Mouse (Mus musculus): ENCODE data around the gene Zfp369. TPM values are rescaled to one million over a fixed set of nuclear protein-coding genes. Genes with fewer than 3 reads are reported as not detected.

Zfp369 gene
- 23.1 and 27.8 TPM in 2 replicates for polyA plus RNA-seq (2014; fragmentation: Nextera tagmentation; extraction: Ambion mirVana)

DNA sequence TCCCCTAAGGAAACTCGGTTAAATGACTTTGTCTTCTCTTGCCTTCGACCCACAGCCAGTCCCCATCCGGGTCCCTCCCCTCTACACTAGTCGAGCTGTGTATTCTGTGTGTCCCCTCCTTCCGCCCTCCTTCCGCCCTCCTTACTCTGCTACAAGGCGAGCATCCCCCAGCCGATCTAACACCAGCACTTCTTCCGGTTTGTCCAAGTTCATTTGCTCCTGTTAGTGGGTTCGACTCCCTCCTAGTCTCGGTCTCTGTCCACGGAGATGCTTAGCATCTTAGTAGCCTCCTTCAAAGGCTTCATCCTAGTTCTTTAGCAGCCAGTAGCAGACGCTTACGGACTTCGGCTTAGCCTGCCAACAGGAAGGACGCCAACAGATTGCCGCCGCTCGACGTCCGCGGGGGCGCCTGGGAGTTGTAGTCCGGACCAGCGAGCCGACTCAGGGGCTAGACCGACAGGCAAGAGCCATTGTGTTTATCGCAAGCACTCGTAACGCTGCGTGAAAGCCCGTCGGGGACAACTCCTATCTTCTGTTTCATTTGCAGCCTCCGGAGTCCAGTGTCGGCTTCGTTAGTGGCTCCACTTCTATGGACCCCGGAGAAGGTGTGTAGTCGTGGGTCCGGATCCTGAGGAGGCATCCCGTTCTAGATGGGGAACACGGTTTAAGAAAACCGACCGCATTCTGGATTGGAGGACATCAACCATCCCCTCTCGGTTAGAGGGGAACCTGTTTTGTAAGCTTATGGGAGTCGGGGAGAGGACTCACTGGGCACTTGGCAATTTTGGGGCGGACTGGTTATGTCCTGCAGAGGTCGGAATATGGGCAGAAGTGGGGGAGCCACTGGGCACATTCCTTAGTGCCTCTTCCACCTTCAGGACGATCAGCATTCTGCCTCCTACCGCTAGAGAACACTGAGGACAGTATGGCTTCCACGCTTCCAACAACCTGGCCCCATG lies at the start of gene Zfp369:
Gene Zfp369 (plus strand): TSS at position 432 of the 959 bp plus-strand sequence.
- Histone ChIP-seq H3K9me3 (ENCODE audit: control insufficient read depth, low read length) (peaks cover 46% of the 10 kb centered on the region), H3K4me3 (replicated peaks; ENCODE audit: low read length) (peak within 1 kb of the TSS; percentile 69), H3K9ac (peak within 1 kb of the TSS; percentile 78), H3K27me3 (ENCODE audit: control insufficient read depth, insufficient read depth, low read length) (no peaks in the 10 kb centered on the region), H3K27ac (peak within 1 kb of the TSS; percentile 90), H3K4me1 (replicated peaks; ENCODE audit: control insufficient read depth, insufficient read depth, low read length) (peaks cover 4% of the 10 kb centered on the region; the same call in 1 of the 2 replicates), H3K36me3 (replicated peaks; ENCODE audit: control insufficient read depth, insufficient read depth) (peaks cover 25% of the 10 kb centered on the region), H3K4me2 (replicated peaks) (peak within 1 kb of the TSS; percentile 73)
- peak; percentile 90 for DNase-seq (ENCODE audit: low spot score)
- under 1% methylated on average over 50 of the region's 50 CpGs for WGBS
- peak; percentile 99 for ATAC-seq (ENCODE audit: low FRiP score)

DNA sequence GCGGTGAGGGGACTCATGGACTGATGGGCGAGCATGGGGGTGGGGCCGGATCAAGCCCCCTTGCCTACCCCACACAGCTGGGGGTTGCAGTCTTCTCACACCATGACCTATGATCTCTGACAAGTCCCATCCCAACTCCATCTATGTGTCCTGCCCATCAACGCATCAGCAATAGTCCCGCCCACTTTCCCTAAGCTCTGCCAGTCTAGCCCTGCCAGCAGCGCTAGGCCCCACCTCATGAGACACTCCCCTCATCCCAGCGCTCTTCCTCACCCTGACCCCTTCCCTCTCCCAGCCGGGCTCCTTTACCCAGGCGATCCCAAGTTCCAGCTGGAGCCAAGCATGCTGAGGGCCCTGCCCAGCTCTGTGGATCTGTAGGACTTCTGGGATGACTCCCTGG lies 41.4 kb upstream of the Zfp369 start:
- ATAC-seq (ENCODE audit: low FRiP score): no peak
- Histone ChIP-seq H3K4me2 (replicated peaks) (no peak overlapping the region), H3K4me3 (replicated peaks; ENCODE audit: low read length) (no peak overlapping the region), H3K9me3 (ENCODE audit: control insufficient read depth, low read length) (no peaks in the 10 kb centered on the region), H3K27ac (no peak overlapping the region), H3K4me1 (replicated peaks; ENCODE audit: control insufficient read depth, insufficient read depth, low read length) (no peaks in the 10 kb centered on the region; the same call in 1 of the 2 replicates), H3K36me3 (replicated peaks; ENCODE audit: control insufficient read depth, insufficient read depth) (no peaks in the 10 kb centered on the region), H3K27me3 (ENCODE audit: control insufficient read depth, insufficient read depth, low read length) (no peaks in the 10 kb centered on the region), H3K9ac (no peak overlapping the region)
- WGBS: 75% methylated on average over 9 of the region's 9 CpGs
- DNase-seq (ENCODE audit: low spot score): no peak

DNA sequence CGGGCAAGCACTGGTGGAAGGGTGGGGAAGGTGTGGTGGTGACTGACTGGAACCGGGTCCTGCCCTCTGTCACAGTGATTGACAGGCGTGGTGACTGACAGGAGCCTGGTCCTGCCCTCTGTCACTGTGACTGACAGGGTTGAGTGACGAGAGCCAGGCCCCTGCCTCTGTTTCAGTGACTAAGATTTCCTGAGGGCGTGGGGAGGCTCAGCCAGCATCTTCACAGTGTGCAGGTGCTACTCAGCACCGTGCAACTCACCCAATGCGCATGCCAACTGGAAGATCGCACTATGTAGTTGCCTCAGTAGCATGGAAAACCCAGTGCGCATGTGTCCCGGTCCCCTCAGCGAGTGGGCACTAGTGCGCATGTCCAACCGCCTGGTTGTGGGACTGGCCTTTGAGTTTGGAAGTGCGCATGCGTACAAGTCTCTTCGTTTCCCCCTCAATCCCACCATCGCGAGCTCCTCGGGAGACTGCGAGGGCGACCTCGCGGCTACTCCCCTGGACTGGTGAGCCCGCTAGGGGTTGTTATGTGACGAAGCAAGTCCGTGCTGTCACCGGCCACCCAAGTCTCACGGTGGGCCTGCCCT lies 38.0 kb upstream of the Zfp369 start:
- Histone ChIP-seq H3K27ac (peak overlapping the region; percentile 95), H3K27me3 (ENCODE audit: control insufficient read depth, insufficient read depth, low read length) (no peaks in the 10 kb centered on the region), H3K9me3 (ENCODE audit: control insufficient read depth, low read length) (peaks cover 16% of the 10 kb centered on the region; the same call in 1 of the 2 replicates), H3K4me1 (replicated peaks; ENCODE audit: control insufficient read depth, insufficient read depth, low read length) (no peaks in the 10 kb centered on the region; the same call in 1 of the 2 replicates), H3K9ac (peak overlapping the region; percentile 74), H3K4me2 (replicated peaks) (peak overlapping the region; percentile 97), H3K4me3 (replicated peaks; ENCODE audit: low read length) (peak overlapping the region; percentile 77), H3K36me3 (replicated peaks; ENCODE audit: control insufficient read depth, insufficient read depth) (no peaks in the 10 kb centered on the region)
- under 1% methylated on average over 28 of the region's 28 CpGs for WGBS
- DNase-seq (ENCODE audit: low spot score): peak; percentile 99
- peak; percentile 96 for ATAC-seq (ENCODE audit: low FRiP score)

DNA sequence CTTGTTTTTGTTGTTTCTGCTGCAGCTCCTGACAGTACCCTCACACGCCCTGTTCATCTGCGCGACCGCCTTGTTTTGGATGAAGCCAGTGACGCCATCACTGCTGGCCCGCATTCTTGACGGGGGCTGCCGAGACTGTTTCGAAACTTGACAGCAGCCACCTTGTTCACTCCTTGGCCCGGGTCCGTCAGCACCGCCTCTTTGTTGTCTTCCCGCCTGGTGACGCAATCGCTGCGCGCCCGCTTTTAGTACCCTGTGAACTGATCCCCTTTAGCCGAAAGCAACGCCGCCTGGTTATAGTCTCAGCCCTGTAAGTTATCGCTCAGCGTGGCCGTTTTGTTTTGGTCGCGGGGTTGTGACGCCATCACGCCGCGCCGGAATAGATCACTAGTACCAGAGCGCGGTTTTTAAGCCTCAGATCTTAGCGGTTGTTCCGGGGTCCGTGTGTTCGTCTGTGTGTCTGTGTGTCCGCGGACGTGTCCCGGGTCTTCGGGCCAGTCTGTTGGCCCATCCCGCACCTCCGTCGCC lies 37.5 kb upstream of the Zfp369 start:
- DNase-seq (ENCODE audit: low spot score) (peak; percentile 96), ATAC-seq (ENCODE audit: low FRiP score) (peak; percentile 88)
- no peaks in the 10 kb centered on the region for H3K36me3 ChIP-seq (replicated peaks; ENCODE audit: control insufficient read depth, insufficient read depth)
- no peaks in the 10 kb centered on the region; the same call in 1 of the 2 replicates for H3K4me1 ChIP-seq (replicated peaks; ENCODE audit: control insufficient read depth, insufficient read depth, low read length)
- peak overlapping the region; percentile 74 for H3K9ac ChIP-seq
- under 1% methylated on average over 45 of the region's 45 CpGs for WGBS
- no peaks in the 10 kb centered on the region for H3K27me3 ChIP-seq (ENCODE audit: control insufficient read depth, insufficient read depth, low read length)
- H3K9me3 ChIP-seq (ENCODE audit: control insufficient read depth, low read length): peaks cover 22% of the 10 kb centered on the region; the same call in 1 of the 2 replicates
- H3K27ac ChIP-seq: peak overlapping the region; percentile 95
- H3K4me2 ChIP-seq (replicated peaks): peak overlapping the region; percentile 97
- H3K4me3 ChIP-seq (replicated peaks; ENCODE audit: low read length): peak overlapping the region; percentile 77

DNA sequence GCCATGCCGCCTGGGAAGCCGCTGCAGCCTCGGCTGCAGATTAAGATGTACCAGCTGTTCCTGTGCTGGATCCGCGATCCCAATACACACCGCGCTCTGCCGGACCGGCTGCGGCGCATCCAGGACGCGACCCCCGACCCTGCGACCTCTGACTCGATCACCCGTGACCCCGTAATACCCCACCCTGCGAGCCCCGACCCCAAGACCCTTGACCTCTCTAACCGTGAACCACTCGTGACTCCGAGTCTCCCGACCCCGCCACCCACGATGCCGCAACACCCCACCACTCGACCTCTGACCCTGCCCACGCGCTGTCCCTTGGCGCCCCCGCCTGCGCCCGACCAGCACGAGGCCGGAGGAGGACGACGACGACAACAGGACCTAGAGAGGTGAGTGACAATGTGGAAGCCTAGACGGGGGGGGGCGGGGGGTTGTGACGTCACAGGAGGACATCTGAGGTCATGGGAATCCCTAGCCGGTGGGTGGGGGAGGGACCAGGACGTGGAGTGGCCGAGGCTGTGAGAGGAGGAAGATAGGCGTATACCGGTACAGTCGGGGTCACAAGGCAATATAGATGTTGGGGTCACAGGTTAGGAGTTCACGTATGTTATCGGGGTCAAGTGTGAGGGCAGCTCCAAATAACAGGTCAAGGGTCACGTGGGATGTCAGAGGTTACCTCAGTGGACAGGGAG lies 36.8 kb upstream of the Zfp369 start:
- no peaks in the 10 kb centered on the region for H3K36me3 ChIP-seq (replicated peaks; ENCODE audit: control insufficient read depth, insufficient read depth)
- no peaks in the 10 kb centered on the region; the same call in 1 of the 2 replicates for H3K4me1 ChIP-seq (replicated peaks; ENCODE audit: control insufficient read depth, insufficient read depth, low read length)
- H3K4me3 ChIP-seq (replicated peaks; ENCODE audit: low read length): peak overlapping the region; percentile 77
- H3K27ac ChIP-seq: peak overlapping the region; percentile 95
- peaks cover 26% of the 10 kb centered on the region; the same call in 1 of the 2 replicates for H3K9me3 ChIP-seq (ENCODE audit: control insufficient read depth, low read length)
- H3K27me3 ChIP-seq (ENCODE audit: control insufficient read depth, insufficient read depth, low read length): no peaks in the 10 kb centered on the region
- DNase-seq (ENCODE audit: low spot score) (no peak), ATAC-seq (ENCODE audit: low FRiP score) (no peak)
- 3% methylated on average over 50 of the region's 51 CpGs for WGBS
- peak overlapping the region; percentile 97 for H3K4me2 ChIP-seq (replicated peaks)
- peak overlapping the region; percentile 74 for H3K9ac ChIP-seq

DNA sequence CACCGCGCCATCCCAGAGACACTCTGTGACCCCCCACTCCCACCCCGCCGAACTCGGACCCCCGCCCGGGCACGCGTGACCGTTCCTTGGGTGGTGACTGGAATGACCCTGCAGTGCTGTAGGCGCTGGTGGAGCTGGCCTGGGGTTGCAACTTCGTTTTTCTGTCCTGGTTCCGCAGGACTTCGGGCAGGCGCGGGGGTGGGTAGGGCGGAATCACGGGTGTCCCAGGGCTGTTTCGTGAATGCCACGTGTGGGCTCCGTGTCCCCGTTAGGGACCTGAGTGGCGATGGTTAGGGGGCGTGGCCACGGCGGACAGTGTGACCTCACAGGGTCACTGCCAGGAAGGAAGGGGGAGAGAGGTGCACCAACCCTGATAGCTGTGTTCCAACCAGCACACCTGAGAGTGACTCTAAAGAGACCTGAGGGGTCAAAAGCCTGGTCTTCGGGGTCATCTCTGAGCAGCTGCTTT lies 36.3 kb upstream of the Zfp369 start:
- H3K9me3 ChIP-seq (ENCODE audit: control insufficient read depth, low read length): peaks cover 32% of the 10 kb centered on the region
- no peak overlapping the region for H3K27ac ChIP-seq
- peak overlapping the region; percentile 74 for H3K9ac ChIP-seq
- no peaks in the 10 kb centered on the region for H3K27me3 ChIP-seq (ENCODE audit: control insufficient read depth, insufficient read depth, low read length)
- ATAC-seq (ENCODE audit: low FRiP score): no peak
- DNase-seq (ENCODE audit: low spot score): no peak
- H3K36me3 ChIP-seq (replicated peaks; ENCODE audit: control insufficient read depth, insufficient read depth): no peaks in the 10 kb centered on the region
- WGBS: 37% methylated on average over 27 of the region's 27 CpGs
- H3K4me1 ChIP-seq (replicated peaks; ENCODE audit: control insufficient read depth, insufficient read depth, low read length): no peaks in the 10 kb centered on the region; the same call in 1 of the 2 replicates
- peak overlapping the region; percentile 97 for H3K4me2 ChIP-seq (replicated peaks)
- peak overlapping the region; percentile 77 for H3K4me3 ChIP-seq (replicated peaks; ENCODE audit: low read length)

DNA sequence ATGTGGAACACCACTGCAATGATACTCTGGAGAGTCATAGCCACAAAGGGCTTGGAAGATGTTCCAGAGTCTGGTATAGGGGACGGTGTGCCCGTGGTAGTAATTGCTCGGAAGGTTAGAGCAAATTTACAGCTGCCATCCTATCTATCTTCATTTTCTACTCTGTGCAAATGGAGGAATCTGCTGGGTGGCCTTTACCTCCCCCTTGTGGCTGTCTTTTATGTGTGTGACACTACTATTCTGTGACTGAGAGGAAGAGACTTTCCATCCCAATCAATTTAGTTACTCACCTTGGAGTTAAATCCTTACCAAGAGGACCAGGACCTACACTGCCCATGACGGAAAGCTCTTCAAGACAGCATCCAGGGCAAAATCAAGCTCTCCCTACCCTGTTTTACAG lies 35.3 kb upstream of the Zfp369 start:
- no peaks in the 10 kb centered on the region for H3K27me3 ChIP-seq (ENCODE audit: control insufficient read depth, insufficient read depth, low read length)
- ATAC-seq (ENCODE audit: low FRiP score) (no peak), DNase-seq (ENCODE audit: low spot score) (no peak)
- H3K27ac ChIP-seq: no peak overlapping the region
- peaks cover 40% of the 10 kb centered on the region for H3K9me3 ChIP-seq (ENCODE audit: control insufficient read depth, low read length)
- H3K4me3 ChIP-seq (replicated peaks; ENCODE audit: low read length): no peak overlapping the region
- WGBS: over 99% methylated on average over 4 of the region's 4 CpGs
- no peak overlapping the region for H3K4me2 ChIP-seq (replicated peaks)
- no peaks in the 10 kb centered on the region; the same call in 1 of the 2 replicates for H3K4me1 ChIP-seq (replicated peaks; ENCODE audit: control insufficient read depth, insufficient read depth, low read length)
- H3K36me3 ChIP-seq (replicated peaks; ENCODE audit: control insufficient read depth, insufficient read depth): no peaks in the 10 kb centered on the region
- no peak overlapping the region for H3K9ac ChIP-seq

DNA sequence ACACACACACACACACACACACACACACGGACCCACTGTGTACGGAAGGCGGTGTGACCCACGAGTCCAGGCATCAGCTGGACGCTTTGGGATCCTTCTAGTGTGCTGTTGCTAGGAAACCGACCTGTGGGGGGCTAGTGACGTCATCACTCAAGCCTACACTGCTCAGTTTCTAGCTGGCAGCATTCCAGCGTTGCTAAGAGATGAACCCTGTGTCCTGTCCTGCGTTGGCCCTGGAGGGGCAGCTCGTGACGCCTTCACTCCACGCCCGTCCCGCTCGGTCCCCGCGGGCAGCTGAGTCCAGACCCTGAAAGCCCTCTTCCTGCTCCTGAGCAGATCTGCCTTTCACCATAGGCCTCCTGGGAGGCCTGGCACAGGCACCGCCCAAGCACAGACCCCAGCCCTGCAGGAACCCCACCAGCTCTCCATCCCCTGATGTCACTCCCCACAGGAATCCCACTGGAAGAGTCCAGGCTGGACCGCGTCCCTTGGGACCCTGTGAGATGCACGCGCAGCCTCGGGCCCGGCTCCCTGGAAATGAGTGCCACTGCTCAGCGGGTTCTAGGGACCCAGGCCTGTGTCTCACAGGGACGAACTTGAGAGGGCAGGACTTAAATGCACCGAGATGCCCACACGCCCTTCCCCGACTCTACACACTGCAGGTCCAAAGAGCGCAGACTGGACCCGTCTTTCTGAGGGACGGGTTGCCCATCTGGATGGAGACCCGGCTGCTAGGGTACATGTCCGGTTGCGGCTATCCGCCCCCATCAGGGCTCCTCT lies 20.2 kb upstream of the Zfp369 start:
- Histone ChIP-seq H3K9ac (peak overlapping the region; percentile 37; the same call in 1 of the 2 replicates), H3K36me3 (replicated peaks; ENCODE audit: control insufficient read depth, insufficient read depth) (peaks cover 22% of the 10 kb centered on the region), H3K9me3 (ENCODE audit: control insufficient read depth, low read length) (peaks cover 67% of the 10 kb centered on the region), H3K27ac (no peak overlapping the region), H3K4me1 (replicated peaks; ENCODE audit: control insufficient read depth, insufficient read depth, low read length) (no peaks in the 10 kb centered on the region), H3K4me2 (replicated peaks) (peak overlapping the region; percentile 52), H3K4me3 (replicated peaks; ENCODE audit: low read length) (peak overlapping the region; percentile 31), H3K27me3 (ENCODE audit: control insufficient read depth, insufficient read depth, low read length) (no peaks in the 10 kb centered on the region)
- ATAC-seq (ENCODE audit: low FRiP score) (peak; percentile 87), DNase-seq (ENCODE audit: low spot score) (peak; percentile 77)
- 28% methylated on average over 36 of the region's 36 CpGs for WGBS

All from hindbrain, embryonic 14.5 days (tissue).